Mouse (Mus musculus): ENCODE measurements around the gene Gna11.

Gna11 gene

DNA sequence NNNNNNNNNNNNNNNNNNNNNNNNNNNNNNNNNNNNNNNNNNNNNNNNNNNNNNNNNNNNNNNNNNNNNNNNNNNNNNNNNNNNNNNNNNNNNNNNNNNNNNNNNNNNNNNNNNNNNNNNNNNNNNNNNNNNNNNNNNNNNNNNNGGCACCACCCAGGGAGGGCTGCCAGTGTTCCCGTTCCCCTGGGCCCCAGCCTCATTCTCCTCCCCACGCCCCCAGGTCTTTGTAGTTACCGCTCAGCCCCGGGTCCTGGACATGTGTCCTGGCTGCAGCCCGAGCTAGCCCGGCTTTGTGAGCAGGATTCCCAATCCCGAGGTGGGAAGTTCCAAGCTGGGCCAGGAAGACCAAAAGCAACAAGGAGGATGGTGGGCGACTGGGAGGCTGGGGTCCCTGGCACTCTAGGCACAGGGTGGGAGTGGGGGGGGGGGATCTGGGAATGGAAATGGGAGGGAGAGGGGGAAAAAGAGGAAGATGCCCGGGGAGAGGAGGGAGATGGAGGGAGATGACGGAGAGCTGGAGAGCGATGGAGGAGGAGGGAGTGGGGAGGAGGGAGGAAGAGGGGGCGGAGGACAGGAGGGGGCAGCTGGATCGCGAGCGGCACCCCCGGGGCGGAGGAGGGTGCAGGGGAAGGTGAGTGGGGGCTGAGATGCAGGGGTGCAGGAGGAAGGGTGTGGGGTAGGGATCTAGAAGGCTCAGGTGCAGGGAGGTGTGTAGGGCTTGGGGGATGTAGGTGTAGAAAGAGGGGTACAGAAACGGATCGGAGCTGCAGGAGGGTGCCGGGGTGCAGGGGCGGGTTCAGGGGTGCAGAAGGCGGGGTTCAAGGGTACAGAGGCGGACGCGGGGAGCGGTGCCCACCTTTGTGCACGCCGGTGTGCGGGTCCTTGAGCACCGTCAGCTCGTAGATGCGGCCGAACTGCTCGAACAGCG is 63.1 kb downstream of the Gna11 start:
- no peak for DNase-seq

Measured in lung, postnatal 10 days (tissue).